ENCODE assay signal across 8 mouse cellular contexts in the genomic region with DNA sequence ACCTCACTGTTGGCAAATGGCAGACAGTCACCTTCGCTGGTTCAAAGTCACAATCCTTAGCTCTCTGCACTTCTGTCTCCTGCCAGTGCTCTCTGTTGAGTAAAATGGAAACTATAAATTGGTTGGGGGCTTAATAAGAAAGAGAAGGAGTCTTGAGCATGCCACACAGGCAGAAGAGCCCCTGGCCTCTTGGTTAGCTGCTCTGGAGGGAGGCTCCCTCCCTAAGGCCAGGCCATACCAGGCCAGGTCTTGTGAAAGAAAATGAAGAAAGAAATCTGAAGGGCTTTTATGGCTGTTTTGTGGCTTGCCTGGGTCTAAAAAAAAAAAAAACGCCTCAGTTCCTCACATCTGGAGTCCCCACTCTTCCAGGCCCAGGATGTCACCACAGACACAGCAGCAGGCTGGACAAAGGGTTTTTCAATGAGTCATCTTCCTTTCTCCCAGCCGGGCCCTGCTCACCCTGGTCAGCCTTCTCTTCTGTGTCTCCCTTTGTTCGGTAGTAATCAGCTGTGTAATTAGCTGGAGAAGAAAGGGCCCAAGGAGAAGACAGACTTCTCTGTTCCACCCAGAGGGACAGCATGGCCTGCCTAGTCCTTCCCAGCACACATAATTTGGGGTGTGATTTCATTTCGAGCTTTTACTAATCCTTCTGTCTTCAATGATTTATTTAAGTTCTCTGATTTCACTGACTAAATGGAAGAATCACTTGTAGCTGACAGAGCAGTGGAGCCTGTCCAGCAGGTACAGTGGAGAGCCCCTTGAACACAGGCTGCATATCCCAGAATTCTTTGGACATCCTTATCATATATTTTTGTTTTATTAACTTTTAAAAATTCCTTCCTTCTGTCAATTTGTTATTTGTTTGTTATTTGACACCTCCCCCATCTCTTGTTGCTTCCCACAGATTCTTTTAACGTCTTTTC.
DNase-seq lines count a peak whose midpoint lies in the region; ATAC-seq and TF ChIP-seq lines count a peak whose summit lies in the region.

No protein-coding gene starts in this region.

- H3K79me2 ChIP-seq in CH12.LX (replicated peaks; ENCODE audit: control insufficient read depth, extremely low read depth, insufficient read depth, poor library complexity, severe bottlenecking) = no peaks in the 10 kb centered on the region

- H3K4me1 ChIP-seq in kidney, embryonic 14.5 days (ENCODE audit: control insufficient read depth, insufficient read depth, low read length) = no peaks in the 10 kb centered on the region; the same call in 1 of the 2 replicates
- H3K4me1 ChIP-seq in CH12.LX (ENCODE audit: control insufficient read depth in 1 of 2, insufficient read depth in 2 of 2) = peaks cover 0 to 7% of the 10 kb centered on the region in 2 experiments; a peak in 1 of 4 replicates

- H3K27ac ChIP-seq in kidney, embryonic 14.5 days (ENCODE audit: low read depth, low read length) = peak overlapping the region; percentile 52; the same call in 1 of the 2 replicates
- no peak overlapping the region for H3K27ac ChIP-seq in CH12.LX (ENCODE audit: insufficient read depth, low read depth)

- no peak for TF ChIP-seq POLR2A in CH12.LX (IDR thresholded peaks at IDR 0.05; ENCODE audit: low read depth, low read length)

- 26% methylated on average over 6 of the region's 6 CpGs for WGBS in kidney, embryonic 14.5 days

- TF ChIP-seq RAD21 in CH12.LX (IDR thresholded peaks at IDR 0.05; ENCODE audit: low read depth, low read length) = no peak

- TF ChIP-seq CTCF in CH12.LX (conservative IDR thresholded peaks at IDR 0.05 in 1 of 2, IDR thresholded peaks at IDR 0.05 in 1 of 2; ENCODE audit: low read depth in 2 of 2, low read length in 2 of 2) = no peak

- in situ Hi-C loops in CH12.LX (cut with MboI; ENCODE audit: low pct_ligation_motif_present, low pct_unique_long_range_greater_than_20kb, low sequenced_read_pairs) = no loop called here

- H3K9me3 ChIP-seq in kidney, embryonic 14.5 days (ENCODE audit: control insufficient read depth, low read length) = no peaks in the 10 kb centered on the region
- no peaks in the 10 kb centered on the region for H3K9me3 ChIP-seq in CH12.LX (replicated peaks; ENCODE audit: low read length)

- peak; percentile 79; the same call in 1 of the 2 replicates for ATAC-seq in kidney, embryonic 14.5 days (ENCODE audit: low FRiP score, low TSS enrichment)

- DNase-seq in kidney, adult 9 months = no peak
- no peak for DNase-seq in CH12.LX (ENCODE audit: extremely low read depth)
- peak; percentile 21 for DNase-seq in adrenal gland, postnatal 25 days
- DNase-seq in heart, postnatal 10 days = peak; percentile 38 to 41
- peak; percentile 95 for DNase-seq in retina, postnatal 1 day
- DNase-seq in thymus, postnatal 0 days (ENCODE audit: low spot score) = no peak
- no peak for DNase-seq in right cerebral cortex, postnatal 25 days

- no peak overlapping the region for H3K4me3 ChIP-seq in kidney, embryonic 14.5 days (ENCODE audit: low read length)
- H3K4me3 ChIP-seq in CH12.LX (replicated peaks in 1 of 3; ENCODE audit: low read depth in 2 of 3, low read length in 2 of 3, poor library complexity in 1 of 3) = no peak overlapping the region

- dilution Hi-C loops in CH12.LX (cut with MboI; ENCODE audit: extremely low pct_ligation_motif_present, extremely low pct_unique_long_range_greater_than_20kb, low sequenced_read_pairs) = no loop called here

- TF ChIP-seq EP300 in CH12.LX (IDR thresholded peaks at IDR 0.05; ENCODE audit: low read length) = no peak

- intact Hi-C loops in heart, postnatal 10 days (cut with DNase I) = no loop called here

- H3K4me2 ChIP-seq in kidney, embryonic 14.5 days (replicated peaks; ENCODE audit: low read depth, low read length) = no peak overlapping the region
- no peak overlapping the region for H3K4me2 ChIP-seq in CH12.LX (ENCODE audit: insufficient read depth, low read depth, poor library complexity, severe bottlenecking)

- no peaks in the 10 kb centered on the region for H3K36me3 ChIP-seq in kidney, embryonic 14.5 days (ENCODE audit: control insufficient read depth, insufficient read depth, low read length)
- H3K36me3 ChIP-seq in CH12.LX (replicated peaks in 1 of 2; ENCODE audit: control insufficient read depth in 1 of 2, insufficient read depth in 1 of 2, low read length in 1 of 2) = no peaks in the 10 kb centered on the region

- no peaks in the 10 kb centered on the region for H3K27me3 ChIP-seq in kidney, embryonic 14.5 days (ENCODE audit: control insufficient read depth, insufficient read depth, low read length)
- H3K27me3 ChIP-seq in CH12.LX (replicated peaks) = no peaks in the 10 kb centered on the region

- no peak overlapping the region for H3K9ac ChIP-seq in kidney, embryonic 14.5 days (ENCODE audit: low read depth, low read length)
- H3K9ac ChIP-seq in CH12.LX (ENCODE audit: insufficient read depth, low read depth) = 0 out of 2 replicates have a peak overlapping the region, but pooled peaks have one; percentile 23

TF ChIP-seq in CH12.LX, 34 proteins besides CTCF, POLR2A, EP300 and RAD21:
- TF ChIP-seq JUND (conservative IDR thresholded peaks at IDR 0.05; ENCODE audit: low read depth, low read length) (no peak), ZNF384 (IDR thresholded peaks at IDR 0.05; ENCODE audit: low read depth, low read length) (peak; percentile 70), GABPA (IDR thresholded peaks at IDR 0.05; ENCODE audit: insufficient replicate concordance, low read depth, low read length) (no peak)

Comparison
In these comparisons a context has a peak if more than half of its experiments do, and no peak if none do; other contexts are left out.
1. DNase-seq: peak in adrenal gland, postnatal 25 days (single experiment), heart, postnatal 10 days (2 of 2) and retina, postnatal 1 day (single experiment); none in kidney, adult 9 months (single experiment), CH12.LX (single experiment), thymus, postnatal 0 days (single experiment) and right cerebral cortex, postnatal 25 days (single experiment).